Mouse (Mus musculus) C2C12 (cell line): ENCODE measurements around the gene Gm49325. TPM values are rescaled to one million over a fixed set of nuclear protein-coding genes. Genes with fewer than 3 reads are reported as not detected.
A peak's percentile ranks its signal among the peaks of the same experiment; 100 is the strongest.

Source experiments
- H3K27me3 ChIP-seq: one replicate; pipeline ENCODE4 v1.6.1; 2011; ENCODE audit not compliant: control insufficient read depth, insufficient read depth, insufficient read length
- H3K36me3 ChIP-seq: one replicate; pipeline ENCODE4 v1.6.1; 2011; ENCODE audit not compliant: control insufficient read depth, insufficient read depth
- H3K4me3 ChIP-seq: one replicate; pipeline ENCODE4 v1.5.1; 2011; ENCODE audit warnings: mild to moderate bottlenecking, control low read depth; ENCODE audit not compliant: poor library complexity, insufficient read depth, severe bottlenecking
- H3K79me2 ChIP-seq: one replicate; pipeline ENCODE4 v1.6.1; 2011; ENCODE audit not compliant: control insufficient read depth, insufficient read depth
- H3K79me3 ChIP-seq: one replicate; pipeline ENCODE4 v1.6.1; 2011; ENCODE audit warnings: low read depth, control low read depth
- H3ac ChIP-seq: one replicate; pipeline ENCODE3; 2011; ENCODE audit warnings: low read depth; ENCODE audit not compliant: control insufficient read depth, insufficient read length
- CEBPB ChIP-seq: IDR thresholded peaks from one replicate; pipeline ENCODE4 v1.6.1; 2011; ENCODE audit warnings: low read depth, mild to moderate bottlenecking, control low read depth, moderate library complexity
- CTCF ChIP-seq: IDR thresholded peaks from one replicate; pipeline ENCODE4 v1.5.1; 2011; ENCODE audit not compliant: control insufficient read depth, insufficient read depth, insufficient read length
- FOSL1 ChIP-seq: IDR thresholded peaks from one replicate; pipeline ENCODE4 v1.8.0; 2011; ENCODE audit warnings: mild to moderate bottlenecking, low read length; ENCODE audit not compliant: poor library complexity, insufficient read depth, severe bottlenecking
- MAX ChIP-seq: IDR thresholded peaks from one replicate; pipeline ENCODE4 v1.6.1; 2011; ENCODE audit warnings: mild to moderate bottlenecking, control low read depth
- MYOD1 ChIP-seq: IDR thresholded peaks from one replicate; pipeline ENCODE4 v1.6.1; 2011; ENCODE audit warnings: low read depth; ENCODE audit not compliant: control insufficient read depth, insufficient read length
- MYOG ChIP-seq: IDR thresholded peaks from one replicate; pipeline ENCODE4 v1.6.1; 2011; ENCODE audit not compliant: control insufficient read depth, insufficient read length; ENCODE audit errors: extremely low read depth
- USF1 ChIP-seq: IDR thresholded peaks from one replicate; pipeline ENCODE4 v1.6.1; 2011; ENCODE audit warnings: low read depth, mild to moderate bottlenecking, control low read depth, moderate library complexity
- polyA plus RNA-seq: library from polyadenylated mRNA; unstranded; fragments of >200 nt; fragmentation: generic; extraction: Trizol; gene quantifications from one replicate; pipeline ENCODE4 v1.2.1, GENCODE M21; 2012; ENCODE audit warnings: missing spikeins

Gm49325 gene
- polyA plus RNA-seq, 1 experiment = 5.1 TPM

DNA sequence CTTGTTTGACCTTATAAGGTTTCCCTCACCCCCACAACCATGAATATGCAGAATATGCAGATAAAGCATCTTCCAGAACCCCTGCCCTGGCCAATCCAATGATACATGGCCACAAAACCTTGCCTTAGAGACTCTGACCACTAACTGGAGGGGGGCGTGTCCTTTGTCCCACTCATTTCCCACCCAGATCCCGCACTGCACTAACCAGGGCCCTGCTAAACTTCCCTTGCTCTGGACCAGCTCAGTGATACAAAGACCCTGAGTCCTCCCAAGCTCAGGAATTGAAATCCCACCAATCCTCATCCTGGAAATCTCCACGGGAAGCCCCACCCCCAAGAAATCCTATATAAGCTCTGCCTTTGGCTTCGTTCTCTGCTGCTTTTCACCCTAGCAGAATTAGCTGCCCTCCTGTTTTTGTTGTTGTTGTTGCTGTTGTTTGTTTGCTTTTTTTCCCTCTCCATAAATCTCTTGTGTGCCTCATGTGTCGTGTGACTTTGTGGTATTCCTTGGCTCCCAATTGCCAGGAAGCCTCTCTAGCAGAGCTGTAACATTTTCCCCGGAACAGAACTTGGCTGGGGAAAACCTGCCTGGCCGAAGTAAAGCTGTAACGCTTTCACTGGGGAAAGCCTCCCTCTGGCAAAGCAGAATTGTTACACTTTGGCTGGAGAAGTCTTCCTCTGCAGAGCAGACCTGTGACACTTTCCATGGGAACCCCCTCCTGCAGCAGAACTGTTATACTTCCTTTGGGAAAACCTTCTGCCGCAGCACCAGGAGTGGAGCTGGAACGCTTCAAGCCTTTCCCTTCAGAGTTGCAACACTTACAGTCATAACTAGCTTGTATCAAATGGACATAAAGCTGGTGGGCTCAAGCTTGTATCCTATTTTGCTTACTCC is 25.7 kb upstream of the Gm49325 start:
- Histone ChIP-seq H3K79me2 (peaks cover 36% of the 10 kb centered on the region), H3K27me3 (no peaks in the 10 kb centered on the region), H3ac (no peak overlapping the region), H3K36me3 (no peaks in the 10 kb centered on the region), H3K79me3 (peaks cover 25% of the 10 kb centered on the region), H3K4me3 (no peak overlapping the region)
- TF ChIP-seq MAX (no peak), MYOD1 (no peak), CEBPB (no peak), MYOG (no peak), CTCF (no peak), FOSL1 (no peak), USF1 (no peak)

GRCm38 (mm10) chr10:77581023-77581407 is 25.0 kb upstream of the Gm49325 start:
- Histone ChIP-seq H3K27me3 (no peaks in the 10 kb centered on the region), H3ac (peak overlapping the region; percentile 58), H3K36me3 (peaks cover 2% of the 10 kb centered on the region), H3K79me3 (peaks cover 32% of the 10 kb centered on the region), H3K4me3 (peak overlapping the region; percentile 62), H3K79me2 (peaks cover 44% of the 10 kb centered on the region)
- TF ChIP-seq MYOG (no peak), FOSL1 (no peak), CTCF (no peak), MAX (no peak), MYOD1 (no peak), CEBPB (no peak), USF1 (no peak)

DNA sequence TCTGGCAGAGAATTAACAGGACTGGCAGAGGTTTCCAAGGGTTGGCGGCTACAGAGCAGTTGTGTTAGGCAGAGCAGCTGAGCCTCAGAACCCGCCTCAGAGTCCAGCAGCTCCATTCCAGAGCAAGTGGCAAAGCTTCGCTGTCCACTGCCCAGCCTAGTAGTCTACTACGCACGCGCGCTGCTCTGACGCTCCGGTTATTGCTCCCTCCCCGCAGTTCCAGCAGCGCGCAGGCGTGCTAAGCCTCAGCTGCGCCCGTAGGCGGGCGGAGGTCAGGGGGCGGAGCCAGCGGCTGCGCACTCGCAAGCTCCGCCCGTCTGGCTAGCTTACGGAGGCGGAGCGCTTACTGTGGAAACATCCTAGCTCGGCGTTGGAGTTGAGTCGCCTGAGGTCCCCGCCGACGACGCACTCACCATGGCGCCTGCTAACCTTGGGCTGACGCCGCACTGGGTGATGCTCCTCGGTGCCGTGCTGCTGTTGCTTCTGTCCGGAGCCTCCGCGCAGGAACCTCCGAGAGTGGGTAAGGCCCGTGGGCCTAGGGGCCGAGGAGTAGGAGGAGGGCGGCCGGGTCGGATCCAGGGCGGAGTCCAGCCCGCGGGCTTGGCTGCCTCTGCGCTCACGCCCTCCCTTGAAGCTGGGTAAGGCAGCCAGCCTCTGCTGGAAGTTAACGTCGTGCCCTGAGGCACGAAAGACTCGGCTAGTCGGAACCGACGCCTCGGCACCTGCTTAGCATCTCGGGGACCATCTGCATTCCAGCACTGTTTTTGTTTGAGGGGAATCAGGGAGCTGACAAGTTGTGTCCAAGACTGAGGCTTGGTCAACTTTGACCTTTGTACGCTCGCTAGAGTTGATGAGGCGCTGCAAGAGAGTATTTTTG is 24.4 kb upstream of the Gm49325 start, which contains the start of gene Pttg1ip:
Gene Pttg1ip, plus strand, starts transcription at position 313 of the 877 bp plus-strand sequence.
- Histone ChIP-seq H3ac (peak within 1 kb of the TSS; percentile 64), H3K27me3 (no peaks in the 10 kb centered on the region), H3K79me3 (peaks cover 38% of the 10 kb centered on the region), H3K4me3 (peak within 1 kb of the TSS; percentile 62), H3K79me2 (peaks cover 50% of the 10 kb centered on the region), H3K36me3 (peaks cover 8% of the 10 kb centered on the region)
- no peak for TF ChIP-seq FOSL1
- no peak for TF ChIP-seq MAX
- TF ChIP-seq CTCF = no peak
- TF ChIP-seq CEBPB = no peak
- no peak for TF ChIP-seq MYOG
- TF ChIP-seq USF1 = no peak
- no peak for TF ChIP-seq MYOD1

- Histone ChIP-seq H3K4me3 (peak overlapping the region; percentile 62), H3K79me3 (peaks cover 44% of the 10 kb centered on the region), H3K27me3 (no peaks in the 10 kb centered on the region), H3K36me3 (peaks cover 14% of the 10 kb centered on the region), H3ac (peak overlapping the region; percentile 64), H3K79me2 (peaks cover 56% of the 10 kb centered on the region)
- TF ChIP-seq MYOD1 (no peak), USF1 (no peak), MAX (no peak), CEBPB (no peak), CTCF (no peak)
Observed at GRCm38 (mm10) chr10:77582285-77582618, 23.7 kb upstream of the Gm49325 start.

- Histone ChIP-seq H3K4me3 (peak overlapping the region; percentile 7), H3K27me3 (no peaks in the 10 kb centered on the region), H3K79me2 (peaks cover 72% of the 10 kb centered on the region), H3K36me3 (peaks cover 30% of the 10 kb centered on the region), H3ac (peak overlapping the region; percentile 15), H3K79me3 (peaks cover 57% of the 10 kb centered on the region)
- peak; percentile 84 for TF ChIP-seq MYOD1
- TF ChIP-seq FOSL1 = no peak
Observed at GRCm38 (mm10) chr10:77583795-77584422, 22.1 kb upstream of the Gm49325 start.
